24 mouse cellular contexts compared by ENCODE assay signal in genomic region chr5:101891694-101892416, GRCm38 (mm10).
DNase-seq lines count a peak whose midpoint lies in the region; ATAC-seq and TF ChIP-seq lines count a peak whose summit lies in the region.
"Had no signal": no experiment of that assay in that cellular context is flagged by ENCODE, and none has a peak within 500 bp of the region (broad histone marks: within the 10 kb centered on the region; RNA-seq: fewer than 3 reads in every experiment).

No protein-coding gene starts in this region.

- H3K4me3 ChIP-seq in thymus, adult 2 months (ENCODE audit: control insufficient read depth, insufficient read depth, low read length): no peak overlapping the region
- no peak overlapping the region for H3K4me3 ChIP-seq in kidney, embryonic 14.5 days (ENCODE audit: low read length)
- H3K4me3 ChIP-seq: embryonic facial prominence, embryonic 13.5 days; forebrain, embryonic 13.5 days; liver, embryonic 13.5 days; neural tube, embryonic 12.5 days had no signal

- 93% methylated on average over 6 of the region's 6 CpGs for WGBS in thymus, adult 2 months
- 89% methylated on average over 6 of the region's 6 CpGs for WGBS in kidney, embryonic 14.5 days

- TF ChIP-seq POLR2A in thymus, adult 2 months (IDR thresholded peaks at IDR 0.05; ENCODE audit: control insufficient read depth, extremely low read depth, insufficient read depth, low read length, poor library complexity): no peak

- no peaks in the 10 kb centered on the region for H3K4me1 ChIP-seq in thymus, adult 2 months (replicated peaks; ENCODE audit: control insufficient read depth, insufficient read depth, low read length)
- no peaks in the 10 kb centered on the region for H3K4me1 ChIP-seq in kidney, embryonic 14.5 days (ENCODE audit: control insufficient read depth, insufficient read depth, low read length)
- H3K4me1 ChIP-seq: embryonic facial prominence, embryonic 13.5 days; forebrain, embryonic 13.5 days; liver, embryonic 13.5 days; neural tube, embryonic 12.5 days had no signal

- no peak overlapping the region for H3K4me2 ChIP-seq in kidney, embryonic 14.5 days (replicated peaks; ENCODE audit: low read depth, low read length)
- H3K4me2 ChIP-seq: embryonic facial prominence, embryonic 13.5 days; forebrain, embryonic 13.5 days; hindbrain, embryonic 14.5 days; liver, embryonic 13.5 days; lung, embryonic 14.5 days; neural tube, embryonic 12.5 days had no signal

- H3K9ac ChIP-seq in kidney, embryonic 14.5 days (ENCODE audit: low read depth, low read length): no peak overlapping the region
- H3K9ac ChIP-seq: embryonic facial prominence, embryonic 13.5 days; forebrain, embryonic 13.5 days; hindbrain, embryonic 14.5 days; liver, embryonic 13.5 days; lung, embryonic 14.5 days; neural tube, embryonic 12.5 days had no signal

- no peak overlapping the region for H3K27ac ChIP-seq in thymus, adult 2 months (ENCODE audit: control insufficient read depth, insufficient read depth, low read length)
- no peak overlapping the region for H3K27ac ChIP-seq in kidney, embryonic 14.5 days (ENCODE audit: low read depth, low read length)
- H3K27ac ChIP-seq: embryonic facial prominence, embryonic 13.5 days; forebrain, embryonic 13.5 days; hindbrain, embryonic 14.5 days; liver, embryonic 13.5 days; neural tube, embryonic 12.5 days had no signal

- no peak for DNase-seq in frontal cortex, postnatal 25 days (ENCODE audit: low spot score in 2 of 2)
- peak; percentile 31 for DNase-seq in 3T3-L1 (ENCODE audit: low read depth, low spot score)
- DNase-seq in cerebellum, adult 11-12 months: peak; percentile 74
- peak; percentile 28 to 57 for DNase-seq in cerebellum, postnatal 14 days
- no peak for DNase-seq in thymus, adult 2 months
- DNase-seq: adrenal gland, adult 8-10 months; embryo, embryonic 11 days; gastrocnemius, postnatal 10 days; heart, postnatal 4 days; kidney, adult 8-10 months; kidney, postnatal 25 days; liver, embryonic 13.5 days; lung, embryonic 14.5 days; lung, postnatal 4 days; midbrain, embryonic 14.5 days; right cerebral cortex, postnatal 14 days had no signal

- ATAC-seq in frontal cortex, adult (ENCODE audit: low TSS enrichment): peak; percentile 17; the same call in 1 of the 2 replicates
- ATAC-seq in kidney, embryonic 14.5 days (ENCODE audit: low FRiP score, low TSS enrichment): no peak
- ATAC-seq: forebrain, embryonic 13.5 days; inflammation-experienced regulatory T-cells, adult 6 months; Patski had no signal

- no peak for TF ChIP-seq CTCF in thymus, adult 2 months (IDR thresholded peaks at IDR 0.05; ENCODE audit: borderline replicate concordance, control insufficient read depth, extremely low read depth, insufficient read depth, low read length, poor library complexity)

- H3K36me3 ChIP-seq in thymus, adult 2 months (ENCODE audit: control insufficient read depth, insufficient read depth, low read length): no peaks in the 10 kb centered on the region
- peaks cover 96% of the 10 kb centered on the region for H3K36me3 ChIP-seq in kidney, embryonic 14.5 days (ENCODE audit: control insufficient read depth, insufficient read depth, low read length)

- no peaks in the 10 kb centered on the region for H3K9me3 ChIP-seq in kidney, embryonic 14.5 days (ENCODE audit: control insufficient read depth, low read length)
- H3K9me3 ChIP-seq: embryonic facial prominence, embryonic 13.5 days; forebrain, embryonic 13.5 days; liver, embryonic 13.5 days; neural tube, embryonic 12.5 days had no signal

- H3K27me3 ChIP-seq in thymus, adult 2 months (ENCODE audit: control insufficient read depth, insufficient read depth, low read length): no peaks in the 10 kb centered on the region
- H3K27me3 ChIP-seq in kidney, embryonic 14.5 days (ENCODE audit: control insufficient read depth, insufficient read depth, low read length): no peaks in the 10 kb centered on the region
- H3K27me3 ChIP-seq: embryonic facial prominence, embryonic 13.5 days; forebrain, embryonic 13.5 days; liver, embryonic 13.5 days; neural tube, embryonic 12.5 days; Patski had no signal

Comparison
In these comparisons a context has a peak if more than half of its experiments do, and no peak if none do; other contexts are left out.
1. DNase-seq: peak in 3T3-L1 (single experiment), cerebellum, adult 11-12 months (single experiment) and cerebellum, postnatal 14 days (2 of 2); none in frontal cortex, postnatal 25 days (0 of 2) and thymus, adult 2 months (single experiment).